Mouse (Mus musculus): ENCODE results near the gene Olfr1445. TPM values are rescaled to one million over a fixed set of nuclear protein-coding genes. Genes with fewer than 3 reads are reported as not detected.

Olfr1445 gene
- polyA plus RNA-seq, 1 experiment from 2014 or later, result not detected

Other genes with a start within 250 kb of the Olfr1445 start
- gene Olfr1442, start 213.4 kb upstream of the Olfr1445 start, polyA plus RNA-seq (2014; fragmentation: Nextera tagmentation; extraction: Ambion mirVana), result not detected in 2 replicates
- gene Olfr1443, start 205.7 kb upstream of the Olfr1445 start, polyA plus RNA-seq (2014; fragmentation: Nextera tagmentation; extraction: Ambion mirVana), result not detected in 2 replicates
- gene Keg1, start 188.1 kb upstream of the Olfr1445 start, polyA plus RNA-seq (2014; fragmentation: Nextera tagmentation; extraction: Ambion mirVana), result not detected in 2 replicates
- 0.64 and 1.2 TPM in 2 replicates for gene Cntf, start 118.2 kb upstream of the Olfr1445 start, polyA plus RNA-seq (2014; fragmentation: Nextera tagmentation; extraction: Ambion mirVana)
- 10.4 and 10.8 TPM in 2 replicates for gene Zfp91, start 87.7 kb upstream of the Olfr1445 start, polyA plus RNA-seq (2014; fragmentation: Nextera tagmentation; extraction: Ambion mirVana)
- gene Lpxn, start 87.7 kb upstream of the Olfr1445 start, polyA plus RNA-seq (2014; fragmentation: Nextera tagmentation; extraction: Ambion mirVana), result 0.58 and 1.4 TPM in 2 replicates
- not detected in 2 replicates for gene Gm5244, start 37.2 kb upstream of the Olfr1445 start, polyA plus RNA-seq (2014; fragmentation: Nextera tagmentation; extraction: Ambion mirVana)
- not detected in 2 replicates for gene Olfr1444, start 26.6 kb upstream of the Olfr1445 start, polyA plus RNA-seq (2014; fragmentation: Nextera tagmentation; extraction: Ambion mirVana)
- gene Olfr1446, start 9.7 kb downstream of the Olfr1445 start, polyA plus RNA-seq (2014; fragmentation: Nextera tagmentation; extraction: Ambion mirVana), result not detected in 2 replicates
- not detected in 2 replicates for gene Olfr1447, start 19.9 kb downstream of the Olfr1445 start, polyA plus RNA-seq (2014; fragmentation: Nextera tagmentation; extraction: Ambion mirVana)
- not detected in 2 replicates for gene Olfr1448, start 40.6 kb downstream of the Olfr1445 start, polyA plus RNA-seq (2014; fragmentation: Nextera tagmentation; extraction: Ambion mirVana)
- not detected in 2 replicates for gene Olfr1449, start 47.0 kb downstream of the Olfr1445 start, polyA plus RNA-seq (2014; fragmentation: Nextera tagmentation; extraction: Ambion mirVana)
- not detected in 2 replicates for gene Olfr1450, start 66.4 kb downstream of the Olfr1445 start, polyA plus RNA-seq (2014; fragmentation: Nextera tagmentation; extraction: Ambion mirVana)
- gene Olfr1451, start 111.2 kb downstream of the Olfr1445 start, polyA plus RNA-seq (2014; fragmentation: Nextera tagmentation; extraction: Ambion mirVana), result not detected in 2 replicates
- not detected in 2 replicates for gene Olfr1453, start 144.5 kb downstream of the Olfr1445 start, polyA plus RNA-seq (2014; fragmentation: Nextera tagmentation; extraction: Ambion mirVana)
- not detected in 2 replicates for gene Olfr1454, start 176.8 kb downstream of the Olfr1445 start, polyA plus RNA-seq (2014; fragmentation: Nextera tagmentation; extraction: Ambion mirVana)
- not detected in 2 replicates for gene Olfr1457, start 214.0 kb downstream of the Olfr1445 start, polyA plus RNA-seq (2014; fragmentation: Nextera tagmentation; extraction: Ambion mirVana)
- not detected in 2 replicates for gene Olfr1458, start 222.9 kb downstream of the Olfr1445 start, polyA plus RNA-seq (2014; fragmentation: Nextera tagmentation; extraction: Ambion mirVana)